Mouse (Mus musculus) liver, adult 2 months (tissue): Measurements from ENCODE around the gene Rnf144b. TPM values are rescaled to one million over a fixed set of nuclear protein-coding genes. Genes with fewer than 3 reads are reported as not detected.

Source experiments
- DNase-seq: peaks from one replicate; pipeline ENCODE4 v3.0.0-alpha.2; 2011; ENCODE audit warnings: low read depth, low spot score; ENCODE audit errors: extremely low read depth
- H3K27ac ChIP-seq: fragments of 200-500 bp; replicated peaks from 2 replicates; pipeline ENCODE4 v1.5.1; 2012; ENCODE audit warnings: low read depth, mild to moderate bottlenecking, control low read depth, inconsistent platforms, low read length; ENCODE audit not compliant: insufficient read depth
- H3K27me3 ChIP-seq: fragments of 200-500 bp; 2 replicates; pipeline ENCODE4 v1.6.1; 2012; ENCODE audit warnings: mild to moderate bottlenecking, moderate library complexity, low read length, inconsistent platforms; ENCODE audit not compliant: control insufficient read depth, insufficient read depth
- H3K36me3 ChIP-seq: fragments of 200-500 bp; 2 replicates; pipeline ENCODE4 v1.6.1; 2012; ENCODE audit warnings: low read length, inconsistent platforms; ENCODE audit not compliant: control insufficient read depth, insufficient read depth
- H3K4me1 ChIP-seq: fragments of 200-500 bp; 2 replicates; pipeline ENCODE4 v1.6.1; 2011; ENCODE audit warnings: low read length; ENCODE audit not compliant: control insufficient read depth, insufficient read depth
- H3K4me3 ChIP-seq: fragments of 200-500 bp; 2 replicates; pipeline ENCODE4 v1.5.1; 2011; ENCODE audit warnings: low read depth, mild to moderate bottlenecking, control low read depth, low read length, moderate library complexity; ENCODE audit not compliant: insufficient read depth
- H3K79me2 ChIP-seq: fragments of 200-500 bp; 2 replicates; pipeline ENCODE4 v1.6.1; 2012; ENCODE audit warnings: inconsistent platforms, mild to moderate bottlenecking, low read length, moderate library complexity; ENCODE audit not compliant: control insufficient read depth, insufficient read depth
- H3K9ac ChIP-seq: fragments of 200-500 bp; 2 replicates; pipeline ENCODE4 v1.6.1; 2012; ENCODE audit warnings: low read depth, mild to moderate bottlenecking, control low read depth, inconsistent platforms, low read length
- CTCF ChIP-seq: fragments of 200-500 bp; IDR thresholded peaks from 2 replicates; pipeline ENCODE4 v1.5.1; 2011; ENCODE audit warnings: low read depth, low read length, control low read depth
- POLR2A ChIP-seq: fragments of 200-500 bp; IDR thresholded peaks from 2 replicates; pipeline ENCODE4 v1.6.1; 2011; ENCODE audit warnings: low read length, control low read depth; ENCODE audit not compliant: insufficient read depth; ENCODE audit errors: extremely low read depth
- WGBS: fragments of 180-500 bp; shearing (Covaris S2); methylation state at CpG from one replicate; pipeline ENCODE4 v1.1.7; 2018; 5-methylcytosine and 5-hydroxymethylcytosine counted together
- polyA plus RNA-seq: library from polyadenylated mRNA; depleted of rRNA; stranded (reverse); fragments of >200 nt; gene quantifications from 2 replicates; pipeline ENCODE4 v1.2.3, GENCODE M21; 2012
- total RNA-seq: library from RNA; depleted of rRNA; stranded (reverse); fragments of >200 nt; gene quantifications from 2 replicates; pipeline ENCODE4 v1.2.3, GENCODE M21; 2014

Rnf144b gene
- total and polyA plus RNA-seq, 2 experiments, result 18.8 to 19.4 TPM

- H3K36me3 ChIP-seq, result no peaks in the 10 kb centered on the region
- 80% methylated on average over 6 of the region's 6 CpGs for WGBS
- H3K27ac ChIP-seq, result no peak overlapping the region
- no peak overlapping the region for H3K9ac ChIP-seq
- peaks cover 5% of the 10 kb centered on the region; the same call in 1 of the 2 replicates for H3K79me2 ChIP-seq
- H3K4me3 ChIP-seq, result no peak overlapping the region
- TF ChIP-seq CTCF (no peak), POLR2A (no peak)
- no peaks in the 10 kb centered on the region for H3K27me3 ChIP-seq
- peaks cover 5% of the 10 kb centered on the region; the same call in 1 of the 2 replicates for H3K4me1 ChIP-seq
- DNase-seq, result no peak
Observed at GRCm38 (mm10) chr13:47124986-47125385, 2.5 kb downstream of the Rnf144b start.

- Histone ChIP-seq H3K9ac (no peak overlapping the region), H3K4me3 (no peak overlapping the region), H3K4me1 (peaks cover 5% of the 10 kb centered on the region; the same call in 1 of the 2 replicates), H3K27ac (no peak overlapping the region), H3K79me2 (peaks cover 5% of the 10 kb centered on the region; the same call in 1 of the 2 replicates), H3K27me3 (no peaks in the 10 kb centered on the region), H3K36me3 (no peaks in the 10 kb centered on the region)
- no peak for TF ChIP-seq POLR2A
- no peak for TF ChIP-seq CTCF
- WGBS, result 91% methylated on average over 5 of the region's 5 CpGs
- no peak for DNase-seq
Observed at GRCm38 (mm10) chr13:47125595-47125994, 3.1 kb downstream of the Rnf144b start.

GRCm38 (mm10) chr13:47129090-47129489 lies 6.6 kb downstream of the Rnf144b start:
- H3K79me2 ChIP-seq, result peaks cover 5% of the 10 kb centered on the region; the same call in 1 of the 2 replicates
- WGBS, result 77% methylated on average over 4 of the region's 4 CpGs

GRCm38 (mm10) chr13:47133058-47133457 lies 10.6 kb downstream of the Rnf144b start:
- H3K4me3 ChIP-seq, result no peak overlapping the region
- DNase-seq, result no peak
- H3K9ac ChIP-seq, result no peak overlapping the region
- H3K27me3 ChIP-seq, result no peaks in the 10 kb centered on the region
- WGBS, result 91% methylated on average over 8 of the region's 8 CpGs
- H3K36me3 ChIP-seq, result no peaks in the 10 kb centered on the region
- H3K27ac ChIP-seq, result no peak overlapping the region
- TF ChIP-seq CTCF (no peak), POLR2A (no peak)
- H3K4me1 ChIP-seq, result no peaks in the 10 kb centered on the region
- peaks cover 2% of the 10 kb centered on the region; the same call in 1 of the 2 replicates for H3K79me2 ChIP-seq

More at GRCm38 (mm10) chr13:47129090-47129489, 6.6 kb downstream of the Rnf144b start:
- no peak overlapping the region for H3K9ac ChIP-seq
- H3K4me3 ChIP-seq, result no peak overlapping the region
- no peak for DNase-seq
- no peak overlapping the region for H3K27ac ChIP-seq
- no peaks in the 10 kb centered on the region for H3K27me3 ChIP-seq
- TF ChIP-seq POLR2A, result no peak
- TF ChIP-seq CTCF, result no peak
- H3K4me1 ChIP-seq, result no peaks in the 10 kb centered on the region
- no peaks in the 10 kb centered on the region for H3K36me3 ChIP-seq

- no peaks in the 10 kb centered on the region for H3K36me3 ChIP-seq
- TF ChIP-seq POLR2A (no peak), CTCF (no peak)
- 96% methylated on average over 7 of the region's 7 CpGs for WGBS
Observed at GRCm38 (mm10) chr13:47134836-47135235, 12.4 kb downstream of the Rnf144b start.

GRCm38 (mm10) chr13:47135741-47136140 lies 13.3 kb downstream of the Rnf144b start:
- no peak overlapping the region for H3K27ac ChIP-seq
- no peaks in the 10 kb centered on the region for H3K27me3 ChIP-seq
- TF ChIP-seq POLR2A (no peak), CTCF (no peak)
- no peaks in the 10 kb centered on the region; the same call in 1 of the 2 replicates for H3K79me2 ChIP-seq
- WGBS, result 93% methylated on average over 7 of the region's 7 CpGs
- no peak for DNase-seq
- no peak overlapping the region for H3K4me3 ChIP-seq
- H3K36me3 ChIP-seq, result no peaks in the 10 kb centered on the region
- no peak overlapping the region for H3K9ac ChIP-seq
- no peaks in the 10 kb centered on the region for H3K4me1 ChIP-seq

More at GRCm38 (mm10) chr13:47134836-47135235, 12.4 kb downstream of the Rnf144b start:
- no peak overlapping the region for H3K4me3 ChIP-seq
- no peak overlapping the region for H3K27ac ChIP-seq
- no peaks in the 10 kb centered on the region for H3K4me1 ChIP-seq
- DNase-seq, result no peak
- no peaks in the 10 kb centered on the region for H3K27me3 ChIP-seq
- H3K9ac ChIP-seq, result no peak overlapping the region
- H3K79me2 ChIP-seq, result no peaks in the 10 kb centered on the region; the same call in 1 of the 2 replicates
